Mouse (Mus musculus) E14TG2a.4 (cell line): ENCODE data around the gene Fosb.
"Not testable (repeated sequence)": the region's sequence is repeated elsewhere in the genome, so short reads cannot be mapped to it uniquely, and the experiment has no call there.

Experiments used
- H3K27me3 ChIP-seq: 2 replicates; pipeline ENCODE4 v1.6.1; 2014; ENCODE audit warnings: low read length, control low read depth; ENCODE audit not compliant: insufficient read depth
- H3K36me3 ChIP-seq: 2 replicates; pipeline ENCODE4 v1.6.1; 2014; ENCODE audit warnings: low read length, control low read depth; ENCODE audit not compliant: insufficient read depth
- H3K4me1 ChIP-seq: replicated peaks from 2 replicates; pipeline ENCODE4 v1.6.1; 2014; ENCODE audit warnings: low read depth, low read length, control low read depth
- H3K4me3 ChIP-seq: replicated peaks from 2 replicates; pipeline ENCODE4 v1.5.1; 2014; ENCODE audit warnings: mild to moderate bottlenecking, low read length
- H3K9me3 ChIP-seq: 2 replicates; pipeline ENCODE4 v1.6.1; 2014; ENCODE audit warnings: low read length, control low read depth
- CTCF ChIP-seq: conservative IDR thresholded peaks from 2 replicates; pipeline ENCODE4 v1.5.1; 2014; ENCODE audit warnings: low read length
- NANOG ChIP-seq: IDR thresholded peaks from 2 replicates; pipeline ENCODE4 v1.6.1; 2014; ENCODE audit warnings: borderline replicate concordance, low read length, mixed read lengths
- POU5F1 ChIP-seq: IDR thresholded peaks from 2 replicates; pipeline ENCODE4 v1.6.1; 2014; ENCODE audit warnings: low read length, borderline replicate concordance

Gene Fosb

GRCm38 (mm10) chr7:19282791-19283405 is 27.0 kb downstream of the Fosb start:
- TF ChIP-seq NANOG (no peak), POU5F1 (no peak)
- Histone ChIP-seq H3K36me3 (no peaks in the 10 kb centered on the region), H3K4me1 (peaks cover 44% of the 10 kb centered on the region), H3K4me3 (peak overlapping the region; percentile 94), H3K9me3 (no peaks in the 10 kb centered on the region), H3K27me3 (peaks cover 33% of the 10 kb centered on the region)

GRCm38 (mm10) chr7:19282385-19282784 is 27.5 kb downstream of the Fosb start, which contains the start of gene Rtn2:
TSS of gene Rtn2 (plus strand) at chr7:19282624.
- peaks cover 47% of the 10 kb centered on the region for H3K4me1 ChIP-seq
- no peaks in the 10 kb centered on the region for H3K9me3 ChIP-seq
- H3K36me3 ChIP-seq = no peaks in the 10 kb centered on the region
- TF ChIP-seq CTCF = no peak
- TF ChIP-seq POU5F1 = no peak
- no peak for TF ChIP-seq NANOG
- H3K27me3 ChIP-seq = peaks cover 35% of the 10 kb centered on the region
- H3K4me3 ChIP-seq = peak within 1 kb of the TSS; percentile 94

- peak; percentile 65 for TF ChIP-seq CTCF
- peaks cover 32% of the 10 kb centered on the region for H3K27me3 ChIP-seq
- peaks cover 42% of the 10 kb centered on the region for H3K4me1 ChIP-seq
- H3K9me3 ChIP-seq, H3K36me3 ChIP-seq: not testable (repeated sequence)
- H3K4me3 ChIP-seq = peak overlapping the region; percentile 94
These were observed 28.1 kb downstream of the Fosb start for GRCm38 (mm10) chr7:19281680-19282304.

- no peaks in the 10 kb centered on the region for H3K9me3 ChIP-seq
- peak within 1 kb of the TSS; percentile 87 for H3K4me3 ChIP-seq
- peaks cover 29% of the 10 kb centered on the region for H3K27me3 ChIP-seq
- peaks cover 44% of the 10 kb centered on the region for H3K4me1 ChIP-seq
- TF ChIP-seq CTCF = no peak
- no peak for TF ChIP-seq NANOG
- TF ChIP-seq POU5F1 = no peak
- H3K36me3 ChIP-seq = no peaks in the 10 kb centered on the region
These were observed 30.2 kb downstream of the Fosb start, which contains the start of gene Ppm1n for GRCm38 (mm10) chr7:19279581-19280114. TSS of gene Ppm1n (minus strand) at chr7:19280064.

DNA sequence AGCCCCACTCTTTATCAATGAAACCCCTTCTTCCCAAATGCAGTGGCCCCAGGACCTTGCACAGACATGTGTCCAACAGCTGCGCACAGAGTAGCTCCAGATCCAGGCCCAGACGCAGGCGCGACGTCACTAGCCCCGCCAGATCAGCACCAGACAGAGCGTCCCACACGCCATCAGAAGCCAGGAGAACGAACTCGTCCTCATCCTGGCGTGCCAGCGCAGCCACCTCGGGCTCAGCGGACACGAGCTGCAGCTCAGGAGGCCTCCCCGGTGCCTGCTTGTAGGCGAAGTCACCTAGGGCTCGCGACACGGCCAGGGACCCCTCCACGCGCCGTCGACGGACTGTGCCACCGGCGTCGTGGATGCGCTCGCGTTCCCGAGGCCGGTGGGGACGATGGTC is 30.8 kb downstream of the Fosb start:
- peaks cover 29% of the 10 kb centered on the region for H3K27me3 ChIP-seq
- no peaks in the 10 kb centered on the region for H3K36me3 ChIP-seq
- no peak for TF ChIP-seq POU5F1
- TF ChIP-seq CTCF = no peak
- TF ChIP-seq NANOG = no peak
- peak overlapping the region; percentile 87 for H3K4me3 ChIP-seq
- no peaks in the 10 kb centered on the region for H3K9me3 ChIP-seq
- peaks cover 44% of the 10 kb centered on the region for H3K4me1 ChIP-seq

DNA sequence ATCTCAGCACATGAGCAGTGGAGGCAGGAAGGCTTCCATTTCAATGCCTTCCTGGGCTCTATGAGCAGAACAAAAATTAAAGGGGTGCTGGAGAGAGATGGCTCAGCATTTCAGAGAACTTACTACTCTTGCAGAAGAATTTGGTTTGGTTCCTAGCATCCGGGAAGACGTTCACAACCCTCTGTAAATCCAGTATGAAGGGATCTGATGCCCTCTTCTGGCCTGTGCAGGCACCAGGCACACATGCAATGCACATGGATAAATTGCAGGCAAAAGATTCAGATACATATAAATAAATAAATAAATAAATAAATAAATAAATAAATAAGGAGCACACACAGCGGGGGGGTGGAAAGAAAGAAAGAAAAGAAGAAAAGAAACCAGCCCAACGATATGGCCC is 33.6 kb downstream of the Fosb start:
- Histone ChIP-seq H3K4me1 (peaks cover 35% of the 10 kb centered on the region), H3K36me3 (no peaks in the 10 kb centered on the region), H3K9me3 (no peaks in the 10 kb centered on the region), H3K4me3 (no peak overlapping the region), H3K27me3 (peaks cover 17% of the 10 kb centered on the region)
- no peak for TF ChIP-seq POU5F1
- peak; percentile 29 for TF ChIP-seq CTCF
- no peak for TF ChIP-seq NANOG

- no peaks in the 10 kb centered on the region for H3K9me3 ChIP-seq
- H3K36me3 ChIP-seq = peaks cover 17% of the 10 kb centered on the region
- no peaks in the 10 kb centered on the region for H3K27me3 ChIP-seq
- H3K4me1 ChIP-seq = peaks cover 36% of the 10 kb centered on the region
- H3K4me3 ChIP-seq = peak overlapping the region; percentile 99
- no peak for TF ChIP-seq POU5F1
- no peak for TF ChIP-seq NANOG
- no peak for TF ChIP-seq CTCF
These were observed 37.6 kb downstream of the Fosb start for GRCm38 (mm10) chr7:19272173-19272764.

- Histone ChIP-seq H3K9me3 (no peaks in the 10 kb centered on the region), H3K27me3 (no peaks in the 10 kb centered on the region), H3K4me1 (peaks cover 44% of the 10 kb centered on the region), H3K4me3 (peak within 1 kb of the TSS; percentile 99), H3K36me3 (peaks cover 18% of the 10 kb centered on the region)
- TF ChIP-seq CTCF = no peak
These were observed 38.3 kb downstream of the Fosb start, which contains the start of gene Vasp for GRCm38 (mm10) chr7:19271238-19272172. TSS of gene Vasp (minus strand) at chr7:19271817.
